Mouse (Mus musculus) neural tube, embryonic 14.5 days (tissue): ENCODE data around the gene Gpkow. TPM values are rescaled to one million over a fixed set of nuclear protein-coding genes. Genes with fewer than 3 reads are reported as not detected.
A peak's percentile ranks its signal among the peaks of the same experiment; 100 is the strongest.

Source experiments
- ATAC-seq: fragments of 200-750 bp; cut with Nextera tagmentation; 2 replicates; pipeline ENCODE4 v1.8.0; 2017; ENCODE audit warnings: low read depth, mild to moderate bottlenecking, moderate TSS enrichment, moderate library complexity
- H3K27ac ChIP-seq: fragments of 300-500 bp; sonication (generic); 2 replicates; pipeline ENCODE4 v1.5.1; 2014; ENCODE audit warnings: low read depth, mild to moderate bottlenecking, control low read depth, low read length, moderate library complexity, mixed read lengths
- H3K27me3 ChIP-seq: fragments of 300-500 bp; sonication (generic); 2 replicates; pipeline ENCODE4 v1.6.1; 2014; ENCODE audit warnings: low read length; ENCODE audit not compliant: control insufficient read depth, insufficient read depth
- H3K36me3 ChIP-seq: fragments of 300-500 bp; sonication (generic); 2 replicates; pipeline ENCODE4 v1.6.1; 2014; ENCODE audit warnings: low read length, mixed read lengths; ENCODE audit not compliant: control insufficient read depth, insufficient read depth
- H3K4me1 ChIP-seq: fragments of 300-500 bp; sonication (generic); 2 replicates; pipeline ENCODE4 v1.6.1; 2014; ENCODE audit warnings: low read length; ENCODE audit not compliant: control insufficient read depth, insufficient read depth
- H3K4me2 ChIP-seq: fragments of 300-500 bp; sonication (generic); 2 replicates; pipeline ENCODE4 v1.6.1; 2014; ENCODE audit warnings: mild to moderate bottlenecking, low read depth, low read length, control low read depth
- H3K4me3 ChIP-seq: fragments of 300-500 bp; sonication (generic); 2 replicates; pipeline ENCODE4 v1.5.1; 2014; ENCODE audit warnings: low read depth, low read length, control low read depth, mixed read lengths
- H3K9ac ChIP-seq: fragments of 300-500 bp; sonication (generic); replicated peaks from 2 replicates; pipeline ENCODE4 v1.6.1; 2014; ENCODE audit warnings: low read depth, mild to moderate bottlenecking, control low read depth, low read length, mixed read lengths
- H3K9me3 ChIP-seq: fragments of 300-500 bp; sonication (generic); 2 replicates; pipeline ENCODE4 v1.6.1; 2016; ENCODE audit warnings: low read length; ENCODE audit not compliant: control insufficient read depth
- WGBS: fragments of 180-500 bp; shearing (Covaris S2); extraction: QIAGEN DNeasy Blood & Tissue Kit; methylation state at CpG from one replicate; pipeline ENCODE4 v1.1.7; 2014; 5-methylcytosine and 5-hydroxymethylcytosine counted together
- polyA plus RNA-seq: library from polyadenylated mRNA; unstranded; fragments of >200 nt; fragmentation: Nextera tagmentation; extraction: Ambion mirVana; gene quantifications from 2 replicates; pipeline ENCODE4 v1.2.1, GENCODE M21; 2014

The Gpkow gene
- polyA plus RNA-seq, result 50.0 and 55.7 TPM in 2 replicates

- H3K4me2 ChIP-seq, result peak within 1 kb of the TSS; percentile 51
- H3K27me3 ChIP-seq, result no peaks in the 10 kb centered on the region
- no peak within 1 kb of the TSS for H3K27ac ChIP-seq
- peak within 1 kb of the TSS; percentile 48 for H3K4me3 ChIP-seq
- peak within 1 kb of the TSS; percentile 45 for H3K9ac ChIP-seq
- 13% methylated on average over 33 of the region's 33 CpGs for WGBS
- H3K9me3 ChIP-seq, result no peaks in the 10 kb centered on the region
- 0 out of 2 replicates have a peak, but pooled peaks cover 2% of the 10 kb centered on the region for H3K4me1 ChIP-seq
- peak; percentile 96 for ATAC-seq
- no peaks in the 10 kb centered on the region for H3K36me3 ChIP-seq
These were observed at the start of gene Gpkow for GRCm38 (mm10) chrX:7696954-7697381. Gene Gpkow, plus strand, starts transcription at chrX:7697131.

- Histone ChIP-seq H3K27ac (peak overlapping the region; percentile 57; the same call in 1 of the 2 replicates), H3K4me3 (peak overlapping the region; percentile 19; the same call in 1 of the 2 replicates), H3K4me1 (no peaks in the 10 kb centered on the region), H3K9me3 (no peaks in the 10 kb centered on the region), H3K4me2 (peak overlapping the region; percentile 44), H3K36me3 (no peaks in the 10 kb centered on the region; the same call in 1 of the 2 replicates), H3K9ac (peak overlapping the region; percentile 42; the same call in 1 of the 2 replicates), H3K27me3 (no peaks in the 10 kb centered on the region)
- ATAC-seq, result peak; percentile 96
- 16% methylated on average over 25 of the region's 25 CpGs for whole genome bisulfite sequencing
These were observed 48.1 kb upstream of the Gpkow start for GRCm38 (mm10) chrX:7648671-7649304.

GRCm38 (mm10) chrX:7657221-7657639, 39.7 kb upstream of the Gpkow start, which contains the start of gene Prickle3:
Gene Prickle3, plus strand, starts transcription at chrX:7657260.
- 12% methylated on average over 26 of the region's 26 CpGs for WGBS
- Histone ChIP-seq H3K9me3 (no peaks in the 10 kb centered on the region), H3K9ac (0 out of 2 replicates have a peak within 1 kb of the TSS, but pooled peaks have one; percentile 11), H3K4me2 (peak within 1 kb of the TSS; percentile 34), H3K4me3 (no peak within 1 kb of the TSS), H3K36me3 (no peaks in the 10 kb centered on the region), H3K27me3 (no peaks in the 10 kb centered on the region), H3K4me1 (no peaks in the 10 kb centered on the region), H3K27ac (no peak within 1 kb of the TSS)
- ATAC-seq, result peak; percentile 64

- Histone ChIP-seq H3K4me2 (no peak overlapping the region), H3K9ac (no peak overlapping the region), H3K27ac (no peak overlapping the region), H3K4me3 (no peak overlapping the region), H3K36me3 (no peaks in the 10 kb centered on the region), H3K27me3 (no peaks in the 10 kb centered on the region), H3K9me3 (no peaks in the 10 kb centered on the region), H3K4me1 (no peaks in the 10 kb centered on the region)
- ATAC-seq, result no peak
- WGBS, result 18% methylated on average over 11 of the region's 15 CpGs
These were observed 38.7 kb upstream of the Gpkow start for GRCm38 (mm10) chrX:7658031-7658784.

- Histone ChIP-seq H3K27me3 (no peaks in the 10 kb centered on the region), H3K9ac (no peak overlapping the region), H3K36me3 (no peaks in the 10 kb centered on the region), H3K27ac (no peak overlapping the region), H3K4me3 (no peak overlapping the region), H3K4me2 (no peak overlapping the region), H3K9me3 (no peaks in the 10 kb centered on the region), H3K4me1 (no peaks in the 10 kb centered on the region)
- no peak; the same call in 1 of the 2 replicates for ATAC-seq
- 45% methylated on average over 11 of the region's 11 CpGs for WGBS
These were observed 37.9 kb upstream of the Gpkow start for GRCm38 (mm10) chrX:7658785-7659589.

GRCm38 (mm10) chrX:7661086-7661485, 35.8 kb upstream of the Gpkow start:
- Histone ChIP-seq H3K9ac (no peak overlapping the region), H3K9me3 (no peaks in the 10 kb centered on the region), H3K27ac (no peak overlapping the region), H3K4me1 (no peaks in the 10 kb centered on the region), H3K4me3 (no peak overlapping the region), H3K36me3 (no peaks in the 10 kb centered on the region), H3K27me3 (no peaks in the 10 kb centered on the region), H3K4me2 (no peak overlapping the region)
- WGBS, result 82% methylated on average over 4 of the region's 4 CpGs
- ATAC-seq, result no peak

- ATAC-seq, result no peak
- Histone ChIP-seq H3K27ac (no peak overlapping the region), H3K36me3 (no peaks in the 10 kb centered on the region), H3K4me3 (no peak overlapping the region), H3K4me2 (no peak overlapping the region), H3K4me1 (no peaks in the 10 kb centered on the region), H3K9me3 (no peaks in the 10 kb centered on the region), H3K27me3 (no peaks in the 10 kb centered on the region), H3K9ac (no peak overlapping the region)
- WGBS, result 38% methylated on average over 3 of the region's 3 CpGs
These were observed 34.0 kb upstream of the Gpkow start for GRCm38 (mm10) chrX:7662936-7663335.

GRCm38 (mm10) chrX:7664791-7665190, 32.1 kb upstream of the Gpkow start:
- H3K27ac ChIP-seq, result no peak overlapping the region
- H3K27me3 ChIP-seq, result no peaks in the 10 kb centered on the region
- H3K36me3 ChIP-seq, result no peaks in the 10 kb centered on the region
- ATAC-seq, result no peak
- no peaks in the 10 kb centered on the region for H3K4me1 ChIP-seq
- WGBS, result 92% methylated on average over 11 of the region's 11 CpGs
- no peak overlapping the region for H3K9ac ChIP-seq
- no peaks in the 10 kb centered on the region for H3K9me3 ChIP-seq
- no peak overlapping the region for H3K4me3 ChIP-seq
- H3K4me2 ChIP-seq, result no peak overlapping the region
